Mouse (Mus musculus): ENCODE results near the gene Fibcd1. TPM values are rescaled to one million over a fixed set of nuclear protein-coding genes. Genes with fewer than 3 reads are reported as not detected.

Gene Fibcd1
- 0.74 and 0.91 TPM in 2 replicates for polyA plus RNA-seq (2014; fragmentation: Nextera tagmentation; extraction: Ambion mirVana)

- WGBS = under 1% methylated on average over 69 of the region's 88 CpGs
- Histone ChIP-seq H3K27me3 (ENCODE audit: control insufficient read depth, insufficient read depth, low read length) (peaks cover 39% of the 10 kb centered on the region), H3K4me1 (replicated peaks; ENCODE audit: control insufficient read depth, insufficient read depth, low read length) (peaks cover 15% of the 10 kb centered on the region), H3K4me3 (ENCODE audit: low read depth, low read length) (peak within 1 kb of the TSS; percentile 46), H3K9ac (ENCODE audit: low read depth, low read length) (peak within 1 kb of the TSS; percentile 56), H3K27ac (ENCODE audit: low read depth, low read length) (no peak within 1 kb of the TSS), H3K9me3 (ENCODE audit: control insufficient read depth, low read length) (no peaks in the 10 kb centered on the region), H3K36me3 (ENCODE audit: control insufficient read depth, insufficient read depth, low read length) (no peaks in the 10 kb centered on the region), H3K4me2 (replicated peaks; ENCODE audit: low read depth, low read length) (peak within 1 kb of the TSS; percentile 94)
- no peak; the same call in 1 of the 2 replicates for ATAC-seq (ENCODE audit: low FRiP score)
- peak; percentile 56 for DNase-seq (ENCODE audit: low spot score)
Measured at GRCm38 (mm10) chr2:31845896-31846691, at the start of gene Fibcd1. Gene Fibcd1 (minus strand): TSS chr2:31846005.

GRCm38 (mm10) chr2:31894221-31894870, 48.5 kb upstream of the Fibcd1 start:
- H3K9me3 ChIP-seq (ENCODE audit: control insufficient read depth, low read length) = no peaks in the 10 kb centered on the region
- DNase-seq (ENCODE audit: low spot score) = no peak
- no peak overlapping the region for H3K9ac ChIP-seq (ENCODE audit: low read depth, low read length)

GRCm38 (mm10) chr2:31893110-31893669, 47.4 kb upstream of the Fibcd1 start:
- Histone ChIP-seq H3K27ac (ENCODE audit: low read depth, low read length) (no peak overlapping the region), H3K9me3 (ENCODE audit: control insufficient read depth, low read length) (no peaks in the 10 kb centered on the region), H3K36me3 (ENCODE audit: control insufficient read depth, insufficient read depth, low read length) (no peaks in the 10 kb centered on the region), H3K9ac (ENCODE audit: low read depth, low read length) (no peak overlapping the region), H3K4me1 (replicated peaks; ENCODE audit: control insufficient read depth, insufficient read depth, low read length) (no peaks in the 10 kb centered on the region; the same call in 1 of the 2 replicates), H3K4me2 (replicated peaks; ENCODE audit: low read depth, low read length) (no peak overlapping the region), H3K27me3 (ENCODE audit: control insufficient read depth, insufficient read depth, low read length) (peaks cover 5% of the 10 kb centered on the region; the same call in 1 of the 2 replicates), H3K4me3 (ENCODE audit: low read depth, low read length) (no peak overlapping the region)
- WGBS = 66% methylated on average over 10 of the region's 10 CpGs
- ATAC-seq (ENCODE audit: low FRiP score) = no peak
- no peak for DNase-seq (ENCODE audit: low spot score)

More at GRCm38 (mm10) chr2:31894221-31894870, 48.5 kb upstream of the Fibcd1 start:
- no peak overlapping the region for H3K27ac ChIP-seq (ENCODE audit: low read depth, low read length)
- no peaks in the 10 kb centered on the region for H3K36me3 ChIP-seq (ENCODE audit: control insufficient read depth, insufficient read depth, low read length)
- no peaks in the 10 kb centered on the region; the same call in 1 of the 2 replicates for H3K4me1 ChIP-seq (replicated peaks; ENCODE audit: control insufficient read depth, insufficient read depth, low read length)
- no peak overlapping the region for H3K4me3 ChIP-seq (ENCODE audit: low read depth, low read length)
- no peak for ATAC-seq (ENCODE audit: low FRiP score)
- H3K4me2 ChIP-seq (replicated peaks; ENCODE audit: low read depth, low read length) = no peak overlapping the region
- 49% methylated on average over 13 of the region's 13 CpGs for WGBS
- H3K27me3 ChIP-seq (ENCODE audit: control insufficient read depth, insufficient read depth, low read length) = no peaks in the 10 kb centered on the region; the same call in 1 of the 2 replicates

- Histone ChIP-seq H3K27me3 (ENCODE audit: control insufficient read depth, insufficient read depth, low read length) (peaks cover 22% of the 10 kb centered on the region), H3K4me1 (replicated peaks; ENCODE audit: control insufficient read depth, insufficient read depth, low read length) (peaks cover 2% of the 10 kb centered on the region; the same call in 1 of the 2 replicates)
- no peak for ATAC-seq (ENCODE audit: low FRiP score)
Measured at GRCm38 (mm10) chr2:31891219-31891618, 45.4 kb upstream of the Fibcd1 start.

GRCm38 (mm10) chr2:31888871-31889270, 43.1 kb upstream of the Fibcd1 start:
- no peak overlapping the region for H3K9ac ChIP-seq (ENCODE audit: low read depth, low read length)
- no peaks in the 10 kb centered on the region for H3K36me3 ChIP-seq (ENCODE audit: control insufficient read depth, insufficient read depth, low read length)
- H3K4me1 ChIP-seq (replicated peaks; ENCODE audit: control insufficient read depth, insufficient read depth, low read length) = 0 out of 2 replicates have a peak, but pooled peaks cover 2% of the 10 kb centered on the region
- no peak overlapping the region for H3K27ac ChIP-seq (ENCODE audit: low read depth, low read length)
- H3K4me3 ChIP-seq (ENCODE audit: low read depth, low read length) = no peak overlapping the region
- DNase-seq (ENCODE audit: low spot score) (no peak), ATAC-seq (ENCODE audit: low FRiP score) (no peak)
- WGBS = 59% methylated on average over 1 of the region's 1 CpGs
- no peak overlapping the region for H3K4me2 ChIP-seq (replicated peaks; ENCODE audit: low read depth, low read length)
- H3K27me3 ChIP-seq (ENCODE audit: control insufficient read depth, insufficient read depth, low read length) = peaks cover 27% of the 10 kb centered on the region
- no peaks in the 10 kb centered on the region for H3K9me3 ChIP-seq (ENCODE audit: control insufficient read depth, low read length)

More at GRCm38 (mm10) chr2:31891219-31891618, 45.4 kb upstream of the Fibcd1 start:
- no peak overlapping the region for H3K4me3 ChIP-seq (ENCODE audit: low read depth, low read length)
- 84% methylated on average over 2 of the region's 2 CpGs for WGBS
- no peak for DNase-seq (ENCODE audit: low spot score)
- H3K36me3 ChIP-seq (ENCODE audit: control insufficient read depth, insufficient read depth, low read length) = no peaks in the 10 kb centered on the region
- no peak overlapping the region for H3K27ac ChIP-seq (ENCODE audit: low read depth, low read length)
- no peaks in the 10 kb centered on the region for H3K9me3 ChIP-seq (ENCODE audit: control insufficient read depth, low read length)
- no peak overlapping the region for H3K4me2 ChIP-seq (replicated peaks; ENCODE audit: low read depth, low read length)
- no peak overlapping the region for H3K9ac ChIP-seq (ENCODE audit: low read depth, low read length)

GRCm38 (mm10) chr2:31887030-31887429, 41.2 kb upstream of the Fibcd1 start, which contains the start of gene Lamc3:
Gene Lamc3 (plus strand): TSS chr2:31887291.
- H3K9ac ChIP-seq (ENCODE audit: low read depth, low read length) = no peak within 1 kb of the TSS
- WGBS = 9% methylated on average over 26 of the region's 26 CpGs
- peak within 1 kb of the TSS; percentile 13; the same call in 1 of the 2 replicates for H3K4me3 ChIP-seq (ENCODE audit: low read depth, low read length)

GRCm38 (mm10) chr2:31884806-31885205, 39.0 kb upstream of the Fibcd1 start:
- Histone ChIP-seq H3K27me3 (ENCODE audit: control insufficient read depth, insufficient read depth, low read length) (peaks cover 27% of the 10 kb centered on the region), H3K36me3 (ENCODE audit: control insufficient read depth, insufficient read depth, low read length) (no peaks in the 10 kb centered on the region), H3K9me3 (ENCODE audit: control insufficient read depth, low read length) (no peaks in the 10 kb centered on the region), H3K4me1 (replicated peaks; ENCODE audit: control insufficient read depth, insufficient read depth, low read length) (0 out of 2 replicates have a peak, but pooled peaks cover 5% of the 10 kb centered on the region), H3K4me3 (ENCODE audit: low read depth, low read length) (no peak overlapping the region), H3K9ac (ENCODE audit: low read depth, low read length) (no peak overlapping the region), H3K4me2 (replicated peaks; ENCODE audit: low read depth, low read length) (no peak overlapping the region), H3K27ac (ENCODE audit: low read depth, low read length) (no peak overlapping the region)
- WGBS = 27% methylated on average over 6 of the region's 6 CpGs
- DNase-seq (ENCODE audit: low spot score) = peak; percentile 46
- no peak for ATAC-seq (ENCODE audit: low FRiP score)

More at GRCm38 (mm10) chr2:31887030-31887429, 41.2 kb upstream of the Fibcd1 start, which contains the start of gene Lamc3:
- peaks cover 27% of the 10 kb centered on the region for H3K27me3 ChIP-seq (ENCODE audit: control insufficient read depth, insufficient read depth, low read length)
- H3K27ac ChIP-seq (ENCODE audit: low read depth, low read length) = no peak within 1 kb of the TSS
- 0 out of 2 replicates have a peak, but pooled peaks cover 2% of the 10 kb centered on the region for H3K4me1 ChIP-seq (replicated peaks; ENCODE audit: control insufficient read depth, insufficient read depth, low read length)
- ATAC-seq (ENCODE audit: low FRiP score) (no peak), DNase-seq (ENCODE audit: low spot score) (peak; percentile 54)
- no peaks in the 10 kb centered on the region for H3K9me3 ChIP-seq (ENCODE audit: control insufficient read depth, low read length)
- H3K4me2 ChIP-seq (replicated peaks; ENCODE audit: low read depth, low read length) = peak within 1 kb of the TSS; percentile 23; the same call in 1 of the 2 replicates
- no peaks in the 10 kb centered on the region for H3K36me3 ChIP-seq (ENCODE audit: control insufficient read depth, insufficient read depth, low read length)

GRCm38 (mm10) chr2:31883061-31883460, 37.3 kb upstream of the Fibcd1 start:
- no peaks in the 10 kb centered on the region for H3K36me3 ChIP-seq (ENCODE audit: control insufficient read depth, insufficient read depth, low read length)
- DNase-seq (ENCODE audit: low spot score) (no peak), ATAC-seq (ENCODE audit: low FRiP score) (no peak)
- H3K4me3 ChIP-seq (ENCODE audit: low read depth, low read length) = no peak overlapping the region
- no peak overlapping the region for H3K27ac ChIP-seq (ENCODE audit: low read depth, low read length)
- H3K27me3 ChIP-seq (ENCODE audit: control insufficient read depth, insufficient read depth, low read length) = peaks cover 22% of the 10 kb centered on the region
- no peak overlapping the region for H3K4me2 ChIP-seq (replicated peaks; ENCODE audit: low read depth, low read length)
- H3K9ac ChIP-seq (ENCODE audit: low read depth, low read length) = no peak overlapping the region
- 50% methylated on average over 4 of the region's 4 CpGs for WGBS
- H3K4me1 ChIP-seq (replicated peaks; ENCODE audit: control insufficient read depth, insufficient read depth, low read length) = 0 out of 2 replicates have a peak, but pooled peaks cover 5% of the 10 kb centered on the region
- no peaks in the 10 kb centered on the region for H3K9me3 ChIP-seq (ENCODE audit: control insufficient read depth, low read length)
